Mouse (Mus musculus): ENCODE results near the gene 2010111I01Rik. TPM values are rescaled to one million over a fixed set of nuclear protein-coding genes. Genes with fewer than 3 reads are reported as not detected.

Gene 2010111I01Rik
- polyA plus RNA-seq, 1 experiment, result 47.5 TPM

DNA sequence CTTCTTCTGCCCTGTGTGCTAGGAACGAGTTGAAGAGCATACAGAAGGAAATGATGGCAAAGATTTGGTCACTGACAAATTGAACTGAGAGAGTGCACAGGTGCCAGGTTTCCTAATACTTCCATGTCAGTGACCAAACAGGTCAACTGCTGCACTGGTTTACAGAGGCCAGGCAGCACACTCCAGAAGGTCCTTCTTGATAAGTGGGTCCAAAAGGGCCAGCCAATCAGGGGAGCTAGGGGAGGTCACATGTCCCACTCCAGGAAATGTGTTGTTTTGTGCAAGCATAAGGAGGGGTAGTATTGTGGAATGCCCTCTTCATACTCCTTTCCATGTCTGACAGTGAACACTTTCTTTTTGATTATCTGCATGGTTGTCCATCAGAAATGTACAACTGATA is 99.0 kb downstream of the 2010111I01Rik start:
- no peak for TF ChIP-seq CTCF (IDR thresholded peaks at IDR 0.05; ENCODE audit: control insufficient read depth, insufficient read depth, low read length)
- TF ChIP-seq POLR2A (IDR thresholded peaks at IDR 0.05; ENCODE audit: borderline replicate concordance, control insufficient read depth, low read depth, low read length), result no peak
- WGBS, result 33% methylated on average over 1 of the region's 1 CpGs
- Histone ChIP-seq H3K4me3 (replicated peaks; ENCODE audit: control insufficient read depth, low read depth, low read length) (no peak overlapping the region), H3K4me1 (ENCODE audit: control insufficient read depth, insufficient read depth, low read length) (no peaks in the 10 kb centered on the region; the same call in 1 of the 2 replicates), H3K27ac (ENCODE audit: control insufficient read depth, insufficient read depth, low read depth, low read length, poor library complexity) (no peak overlapping the region)

DNA sequence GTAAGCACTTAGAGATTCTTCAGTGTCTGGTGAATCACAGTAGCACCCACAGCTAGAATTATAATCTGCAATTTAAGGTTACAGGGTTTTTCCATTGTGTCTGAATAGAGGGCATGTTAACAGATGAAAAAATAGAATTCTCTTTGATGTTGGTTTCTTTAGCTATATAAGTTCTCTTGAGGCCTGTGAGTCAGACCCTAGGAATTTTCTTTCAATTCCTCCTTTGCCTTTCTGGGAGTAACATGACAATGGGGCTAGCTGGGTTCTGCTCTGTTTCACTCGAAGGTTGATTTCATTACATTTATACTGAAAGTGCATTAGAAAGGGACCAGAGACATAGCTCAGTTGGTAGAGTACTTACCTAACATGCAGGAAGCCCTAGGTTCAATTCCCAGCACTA is 101.9 kb downstream of the 2010111I01Rik start:
- Histone ChIP-seq H3K4me1 (ENCODE audit: control insufficient read depth, insufficient read depth, low read length) (no peaks in the 10 kb centered on the region; the same call in 1 of the 2 replicates), H3K4me3 (replicated peaks; ENCODE audit: control insufficient read depth, low read depth, low read length) (no peak overlapping the region), H3K27ac (ENCODE audit: control insufficient read depth, insufficient read depth, low read depth, low read length, poor library complexity) (no peak overlapping the region)
- no peak for TF ChIP-seq POLR2A (IDR thresholded peaks at IDR 0.05; ENCODE audit: borderline replicate concordance, control insufficient read depth, low read depth, low read length)
- TF ChIP-seq CTCF (IDR thresholded peaks at IDR 0.05; ENCODE audit: control insufficient read depth, insufficient read depth, low read length), result no peak
- 79% methylated on average over 1 of the region's 1 CpGs for WGBS

GRCm38 (mm10) chr13:63068371-63069136 is 103.9 kb downstream of the 2010111I01Rik start:
- TF ChIP-seq POLR2A (IDR thresholded peaks at IDR 0.05; ENCODE audit: borderline replicate concordance, control insufficient read depth, low read depth, low read length), result no peak
- TF ChIP-seq CTCF (IDR thresholded peaks at IDR 0.05; ENCODE audit: control insufficient read depth, insufficient read depth, low read length), result no peak
- WGBS, result 84% methylated on average over 4 of the region's 4 CpGs

DNA sequence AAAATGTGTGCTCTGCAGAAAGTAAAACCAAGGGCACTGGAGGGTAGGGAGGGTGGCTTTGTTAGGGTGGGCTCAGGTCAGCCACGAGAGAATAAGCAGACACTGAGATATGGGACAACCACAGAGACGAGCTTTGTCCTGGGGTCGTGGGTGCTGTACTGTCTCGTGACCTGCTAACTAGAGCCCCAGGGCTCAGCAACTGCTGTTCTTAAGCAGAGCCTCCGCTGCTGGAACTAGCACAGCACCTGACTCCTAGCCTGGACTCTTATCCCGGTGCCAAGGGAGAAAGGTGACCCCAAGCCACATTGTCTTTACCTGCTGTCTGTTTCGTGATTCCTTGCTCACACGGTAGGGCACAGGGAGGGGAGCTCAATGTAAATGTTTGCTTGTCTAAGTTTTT is 107.2 kb downstream of the 2010111I01Rik start:
- Histone ChIP-seq H3K27ac (ENCODE audit: control insufficient read depth, insufficient read depth, low read depth, low read length, poor library complexity) (no peak overlapping the region), H3K4me1 (ENCODE audit: control insufficient read depth, insufficient read depth, low read length) (no peaks in the 10 kb centered on the region), H3K4me3 (replicated peaks; ENCODE audit: control insufficient read depth, low read depth, low read length) (no peak overlapping the region)
- TF ChIP-seq CTCF (IDR thresholded peaks at IDR 0.05; ENCODE audit: control insufficient read depth, insufficient read depth, low read length) (no peak), POLR2A (IDR thresholded peaks at IDR 0.05; ENCODE audit: borderline replicate concordance, control insufficient read depth, low read depth, low read length) (no peak)
- 83% methylated on average over 8 of the region's 8 CpGs for WGBS

More at GRCm38 (mm10) chr13:63068371-63069136, 103.9 kb downstream of the 2010111I01Rik start:
- H3K4me1 ChIP-seq (ENCODE audit: control insufficient read depth, insufficient read depth, low read length), result no peaks in the 10 kb centered on the region; the same call in 1 of the 2 replicates
- H3K4me3 ChIP-seq (replicated peaks; ENCODE audit: control insufficient read depth, low read depth, low read length), result no peak overlapping the region
- no peak overlapping the region for H3K27ac ChIP-seq (ENCODE audit: control insufficient read depth, insufficient read depth, low read depth, low read length, poor library complexity)

DNA sequence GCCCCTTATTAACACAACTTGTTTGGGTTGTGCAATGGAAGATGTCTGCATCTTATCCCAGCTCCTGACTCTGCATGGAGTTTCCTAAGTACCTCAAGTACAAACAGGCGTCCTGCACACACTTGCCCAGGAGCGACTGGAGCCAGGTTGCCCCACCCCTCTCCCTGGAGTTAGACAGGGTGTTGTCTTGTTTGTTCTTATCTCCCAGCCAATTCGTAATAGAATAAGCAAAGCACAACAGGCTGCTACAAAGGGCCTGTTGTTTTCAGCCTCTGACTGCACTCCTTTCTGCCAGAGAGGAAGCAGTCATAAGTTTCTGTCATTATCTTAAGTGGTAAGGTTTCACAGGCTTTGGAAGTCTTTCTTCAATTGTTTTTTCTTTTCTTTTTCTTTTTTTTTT is 107.7 kb downstream of the 2010111I01Rik start:
- WGBS, result 43% methylated on average over 3 of the region's 3 CpGs
- Histone ChIP-seq H3K4me1 (ENCODE audit: control insufficient read depth, insufficient read depth, low read length) (no peaks in the 10 kb centered on the region), H3K4me3 (replicated peaks; ENCODE audit: control insufficient read depth, low read depth, low read length) (no peak overlapping the region), H3K27ac (ENCODE audit: control insufficient read depth, insufficient read depth, low read depth, low read length, poor library complexity) (no peak overlapping the region)
- no peak for TF ChIP-seq CTCF (IDR thresholded peaks at IDR 0.05; ENCODE audit: control insufficient read depth, insufficient read depth, low read length)
- TF ChIP-seq POLR2A (IDR thresholded peaks at IDR 0.05; ENCODE audit: borderline replicate concordance, control insufficient read depth, low read depth, low read length), result no peak

DNA sequence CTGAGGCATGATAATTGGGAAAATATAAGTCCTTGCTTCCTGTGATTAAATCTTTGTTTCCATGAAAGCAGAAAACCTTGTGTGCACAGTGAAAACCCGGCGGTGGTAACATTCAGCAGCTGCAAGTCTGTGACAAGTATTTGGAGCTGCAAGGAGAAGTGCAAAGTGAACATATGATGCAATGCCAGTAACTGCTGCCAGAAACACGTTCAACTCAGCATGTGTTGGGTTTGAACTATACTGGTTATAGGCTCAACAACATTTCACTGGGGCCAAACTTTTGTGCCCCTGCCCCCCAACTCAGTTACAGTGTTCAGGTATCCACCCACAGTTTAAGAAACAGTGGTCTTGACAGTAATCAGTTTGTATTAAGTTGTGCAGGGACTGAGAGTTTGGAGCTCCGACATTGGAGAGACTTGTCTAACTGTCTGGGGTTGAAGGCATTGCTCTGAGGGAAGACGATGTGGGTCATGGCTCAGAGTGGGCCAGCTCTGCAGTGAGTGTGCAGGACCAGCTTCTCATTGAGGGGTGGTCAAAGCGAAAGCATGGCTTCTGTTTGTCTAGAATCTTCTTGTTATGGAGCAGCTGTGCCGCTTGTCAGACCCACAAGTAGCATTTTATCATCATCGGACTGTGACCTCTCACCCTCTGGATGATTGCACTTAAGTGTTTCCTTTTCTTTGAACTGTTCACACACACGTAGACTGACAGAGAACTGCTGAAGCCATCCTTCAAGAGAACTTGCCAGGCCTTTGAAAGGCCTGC is 109.4 kb downstream of the 2010111I01Rik start:
- TF ChIP-seq POLR2A (IDR thresholded peaks at IDR 0.05; ENCODE audit: borderline replicate concordance, control insufficient read depth, low read depth, low read length) (no peak), CTCF (IDR thresholded peaks at IDR 0.05; ENCODE audit: control insufficient read depth, insufficient read depth, low read length) (no peak)
- Histone ChIP-seq H3K4me3 (replicated peaks; ENCODE audit: control insufficient read depth, low read depth, low read length) (no peak overlapping the region), H3K4me1 (ENCODE audit: control insufficient read depth, insufficient read depth, low read length) (no peaks in the 10 kb centered on the region; the same call in 1 of the 2 replicates), H3K27ac (ENCODE audit: control insufficient read depth, insufficient read depth, low read depth, low read length, poor library complexity) (no peak overlapping the region)
- 55% methylated on average over 9 of the region's 9 CpGs for WGBS

- no peak overlapping the region for H3K4me3 ChIP-seq (replicated peaks; ENCODE audit: control insufficient read depth, low read depth, low read length)
- WGBS, result 72% methylated on average over 3 of the region's 3 CpGs
- no peak overlapping the region for H3K27ac ChIP-seq (ENCODE audit: control insufficient read depth, insufficient read depth, low read depth, low read length, poor library complexity)
- no peaks in the 10 kb centered on the region; the same call in 1 of the 2 replicates for H3K4me1 ChIP-seq (ENCODE audit: control insufficient read depth, insufficient read depth, low read length)
- TF ChIP-seq CTCF (IDR thresholded peaks at IDR 0.05; ENCODE audit: control insufficient read depth, insufficient read depth, low read length), result no peak
- TF ChIP-seq POLR2A (IDR thresholded peaks at IDR 0.05; ENCODE audit: borderline replicate concordance, control insufficient read depth, low read depth, low read length), result no peak
These were observed 109.9 kb downstream of the 2010111I01Rik start for GRCm38 (mm10) chr13:63074676-63074991.

GRCm38 (mm10) chr13:63075331-63075855 is 110.7 kb downstream of the 2010111I01Rik start:
- 93% methylated on average over 2 of the region's 2 CpGs for WGBS

More at GRCm38 (mm10) chr13:63075331-63075855, 110.7 kb downstream of the 2010111I01Rik start:
- Histone ChIP-seq H3K27ac (ENCODE audit: control insufficient read depth, insufficient read depth, low read depth, low read length, poor library complexity) (no peak overlapping the region), H3K4me3 (replicated peaks; ENCODE audit: control insufficient read depth, low read depth, low read length) (no peak overlapping the region), H3K4me1 (ENCODE audit: control insufficient read depth, insufficient read depth, low read length) (no peaks in the 10 kb centered on the region; the same call in 1 of the 2 replicates)
- no peak for TF ChIP-seq POLR2A (IDR thresholded peaks at IDR 0.05; ENCODE audit: borderline replicate concordance, control insufficient read depth, low read depth, low read length)
- TF ChIP-seq CTCF (IDR thresholded peaks at IDR 0.05; ENCODE audit: control insufficient read depth, insufficient read depth, low read length), result no peak
